Mouse (Mus musculus): ENCODE data around the gene Gtf3c5. TPM values are rescaled to one million over a fixed set of nuclear protein-coding genes. Genes with fewer than 3 reads are reported as not detected.
A peak's percentile ranks its signal among the peaks of the same experiment; 100 is the strongest.

Gtf3c5 gene
- polyA plus RNA-seq, 1 experiment, result 13.3 TPM

GRCm38 (mm10) chr2:28617498-28618486 is 34.2 kb upstream of the Gtf3c5 start:
- DNase-seq (ENCODE audit: low read depth in 1 of 2, low spot score in 2 of 2), result no peak
- no peak for TF ChIP-seq CTCF (IDR thresholded peaks at IDR 0.05; ENCODE audit: extremely low read depth, insufficient read depth, insufficient read length, insufficient replicate concordance)
- no peak for TF ChIP-seq POLR2A (IDR thresholded peaks at IDR 0.05; ENCODE audit: low read depth, low read length)
- Histone ChIP-seq H3K4me1 (ENCODE audit: control insufficient read depth, insufficient read depth, insufficient read length) (peaks cover 7% of the 10 kb centered on the region; the same call in 1 of the 2 replicates), H3K36me3 (ENCODE audit: control insufficient read depth, insufficient read depth, low read length) (no peaks in the 10 kb centered on the region), H3K27ac (ENCODE audit: insufficient read depth, low read length) (no peak overlapping the region; the same call in 1 of the 2 replicates), H3K27me3 (ENCODE audit: control insufficient read depth, insufficient read depth, low read length) (no peaks in the 10 kb centered on the region), H3K4me3 (ENCODE audit: extremely low read depth, insufficient read depth, insufficient read length) (no peak overlapping the region)
- 63% methylated on average over 8 of the region's 8 CpGs for WGBS

- Histone ChIP-seq H3K4me1 (ENCODE audit: control insufficient read depth, insufficient read depth, insufficient read length) (peaks cover 7% of the 10 kb centered on the region; the same call in 1 of the 2 replicates), H3K27me3 (ENCODE audit: control insufficient read depth, insufficient read depth, low read length) (no peaks in the 10 kb centered on the region), H3K27ac (ENCODE audit: insufficient read depth, low read length) (no peak overlapping the region; the same call in 1 of the 2 replicates), H3K4me3 (ENCODE audit: extremely low read depth, insufficient read depth, insufficient read length) (no peak overlapping the region), H3K36me3 (ENCODE audit: control insufficient read depth, insufficient read depth, low read length) (no peaks in the 10 kb centered on the region)
- 79% methylated on average over 9 of the region's 9 CpGs for WGBS
- TF ChIP-seq CTCF (IDR thresholded peaks at IDR 0.05; ENCODE audit: extremely low read depth, insufficient read depth, insufficient read length, insufficient replicate concordance), result no peak
- no peak for TF ChIP-seq POLR2A (IDR thresholded peaks at IDR 0.05; ENCODE audit: low read depth, low read length)
- no peak for DNase-seq (ENCODE audit: low read depth in 1 of 2, low spot score in 2 of 2)
These were observed 33.3 kb upstream of the Gtf3c5 start for GRCm38 (mm10) chr2:28616874-28617273.

- DNase-seq (ENCODE audit: low read depth in 1 of 2, low spot score in 2 of 2), result no peak
- Histone ChIP-seq H3K4me1 (ENCODE audit: control insufficient read depth, insufficient read depth, insufficient read length) (peaks cover 6% of the 10 kb centered on the region; the same call in 1 of the 2 replicates), H3K27me3 (ENCODE audit: control insufficient read depth, insufficient read depth, low read length) (no peaks in the 10 kb centered on the region), H3K27ac (ENCODE audit: insufficient read depth, low read length) (no peak overlapping the region), H3K36me3 (ENCODE audit: control insufficient read depth, insufficient read depth, low read length) (no peaks in the 10 kb centered on the region), H3K4me3 (ENCODE audit: extremely low read depth, insufficient read depth, insufficient read length) (no peak overlapping the region)
- WGBS, result 62% methylated on average over 5 of the region's 5 CpGs
- TF ChIP-seq POLR2A (IDR thresholded peaks at IDR 0.05; ENCODE audit: low read depth, low read length) (no peak), CTCF (IDR thresholded peaks at IDR 0.05; ENCODE audit: extremely low read depth, insufficient read depth, insufficient read length, insufficient replicate concordance) (peak; percentile 20; the same call in 1 of the 2 replicates)
These were observed 32.8 kb upstream of the Gtf3c5 start for GRCm38 (mm10) chr2:28616358-28616757.

GRCm38 (mm10) chr2:28613599-28613998 is 30.0 kb upstream of the Gtf3c5 start:
- no peak for DNase-seq (ENCODE audit: low read depth in 1 of 2, low spot score in 2 of 2)
- Histone ChIP-seq H3K4me3 (ENCODE audit: extremely low read depth, insufficient read depth, insufficient read length) (no peak overlapping the region), H3K36me3 (ENCODE audit: control insufficient read depth, insufficient read depth, low read length) (no peaks in the 10 kb centered on the region), H3K27ac (ENCODE audit: insufficient read depth, low read length) (no peak overlapping the region), H3K27me3 (ENCODE audit: control insufficient read depth, insufficient read depth, low read length) (no peaks in the 10 kb centered on the region), H3K4me1 (ENCODE audit: control insufficient read depth, insufficient read depth, insufficient read length) (no peaks in the 10 kb centered on the region; the same call in 1 of the 2 replicates)
- no peak for TF ChIP-seq POLR2A (IDR thresholded peaks at IDR 0.05; ENCODE audit: low read depth, low read length)
- TF ChIP-seq CTCF (IDR thresholded peaks at IDR 0.05; ENCODE audit: extremely low read depth, insufficient read depth, insufficient read length, insufficient replicate concordance), result no peak
- WGBS, result 96% methylated on average over 10 of the region's 10 CpGs

- no peak overlapping the region for H3K27ac ChIP-seq (ENCODE audit: insufficient read depth, low read length)
- no peak overlapping the region for H3K4me3 ChIP-seq (ENCODE audit: extremely low read depth, insufficient read depth, insufficient read length)
- no peaks in the 10 kb centered on the region for H3K27me3 ChIP-seq (ENCODE audit: control insufficient read depth, insufficient read depth, low read length)
- no peaks in the 10 kb centered on the region for H3K36me3 ChIP-seq (ENCODE audit: control insufficient read depth, insufficient read depth, low read length)
- WGBS, result 94% methylated on average over 10 of the region's 10 CpGs
- no peaks in the 10 kb centered on the region; the same call in 1 of the 2 replicates for H3K4me1 ChIP-seq (ENCODE audit: control insufficient read depth, insufficient read depth, insufficient read length)
- no peak for TF ChIP-seq POLR2A (IDR thresholded peaks at IDR 0.05; ENCODE audit: low read depth, low read length)
- no peak for TF ChIP-seq CTCF (IDR thresholded peaks at IDR 0.05; ENCODE audit: extremely low read depth, insufficient read depth, insufficient read length, insufficient replicate concordance)
- DNase-seq (ENCODE audit: low read depth in 1 of 2, low spot score in 2 of 2), result no peak
These were observed 29.0 kb upstream of the Gtf3c5 start for GRCm38 (mm10) chr2:28612436-28613063.

- TF ChIP-seq CTCF (IDR thresholded peaks at IDR 0.05; ENCODE audit: extremely low read depth, insufficient read depth, insufficient read length, insufficient replicate concordance), result no peak
- TF ChIP-seq POLR2A (IDR thresholded peaks at IDR 0.05; ENCODE audit: low read depth, low read length), result no peak
- H3K27ac ChIP-seq (ENCODE audit: insufficient read depth, low read length), result no peak overlapping the region
- WGBS, result 91% methylated on average over 17 of the region's 17 CpGs
- H3K27me3 ChIP-seq (ENCODE audit: control insufficient read depth, insufficient read depth, low read length), result no peaks in the 10 kb centered on the region
- DNase-seq (ENCODE audit: low read depth in 1 of 2, low spot score in 2 of 2), result no peak
- H3K4me1 ChIP-seq (ENCODE audit: control insufficient read depth, insufficient read depth, insufficient read length), result peaks cover 3% of the 10 kb centered on the region; the same call in 1 of the 2 replicates
- H3K36me3 ChIP-seq (ENCODE audit: control insufficient read depth, insufficient read depth, low read length), result no peaks in the 10 kb centered on the region
- H3K4me3 ChIP-seq (ENCODE audit: extremely low read depth, insufficient read depth, insufficient read length), result no peak overlapping the region
These were observed 27.8 kb upstream of the Gtf3c5 start for GRCm38 (mm10) chr2:28611407-28611787.
